Mouse (Mus musculus) CH12.LX (cell line): Measurements from ENCODE around the gene Adam22. TPM values are rescaled to one million over a fixed set of nuclear protein-coding genes. Genes with fewer than 3 reads are reported as not detected.

ENCODE experiments used
- DNase-seq: peaks from one replicate; pipeline ENCODE4 v3.0.0-alpha.2; 2013; ENCODE audit errors: extremely low read depth
- H3K27ac ChIP-seq: 2 replicates; pipeline ENCODE4 v1.5.1; 2012; ENCODE audit warnings: low read depth, mild to moderate bottlenecking, control low read depth, moderate library complexity; ENCODE audit not compliant: insufficient read depth
- H3K27me3 ChIP-seq: replicated peaks from 2 replicates; pipeline ENCODE3; 2012; ENCODE audit warnings: inconsistent platforms
- H3K36me3 ChIP-seq, 2 experiments: replicated peaks in 1 of 2; 2 replicates each; pipeline versions ENCODE3 to v1.6.1; 2012; ENCODE audit warnings: inconsistent platforms in 1 of 2, low read length in 1 of 2, mild to moderate bottlenecking in 1 of 2, mixed read lengths in 1 of 2, moderate library complexity in 1 of 2; ENCODE audit not compliant: control insufficient read depth in 1 of 2, insufficient read depth in 1 of 2
- H3K4me1 ChIP-seq, 2 experiments: 2 replicates each; pipeline ENCODE4 v1.6.1; 2012; ENCODE audit warnings: inconsistent platforms in 1 of 2, moderate library complexity in 1 of 2; ENCODE audit not compliant: insufficient read depth in 2 of 2, control insufficient read depth in 1 of 2
- H3K4me2 ChIP-seq: 2 replicates; pipeline ENCODE4 v1.6.1; 2012; ENCODE audit warnings: low read depth, mild to moderate bottlenecking, control low read depth; ENCODE audit not compliant: poor library complexity, insufficient read depth, severe bottlenecking
- H3K4me3 ChIP-seq, 3 experiments: fragments of 150-350 bp in 1 of 3; sonication (generic) in 1 of 3; replicated peaks in 1 of 3; 2 replicates each; pipeline versions ENCODE3 to v1.5.1; 2011 to 2012; ENCODE audit warnings: low read depth in 2 of 3, low read length in 2 of 3, mild to moderate bottlenecking in 2 of 3, moderate library complexity in 2 of 3, control low read depth in 1 of 3, improper control_type of control experiment in 1 of 3, inconsistent platforms in 1 of 3, mixed read lengths in 1 of 3; ENCODE audit not compliant: poor library complexity in 1 of 3
- H3K79me2 ChIP-seq: replicated peaks from 2 replicates; pipeline ENCODE4 v1.6.1; 2012; ENCODE audit warnings: mild to moderate bottlenecking, moderate library complexity; ENCODE audit not compliant: control insufficient read depth, poor library complexity, insufficient read depth, severe bottlenecking; ENCODE audit errors: extremely low read depth
- H3K9ac ChIP-seq: 2 replicates; pipeline ENCODE4 v1.6.1; 2012; ENCODE audit warnings: low read depth, mild to moderate bottlenecking, control low read depth, moderate library complexity; ENCODE audit not compliant: insufficient read depth
- H3K9me3 ChIP-seq: replicated peaks from 2 replicates; pipeline ENCODE3; 2012; ENCODE audit warnings: low read length, inconsistent platforms, mixed read lengths
- CTCF ChIP-seq, 2 experiments: IDR thresholded peaks in 1 of 2; conservative IDR thresholded peaks in 1 of 2; 2 replicates each; pipeline ENCODE4 v1.5.1; 2011 to 2012; ENCODE audit warnings: low read depth in 2 of 2, low read length in 2 of 2, improper control_type of control experiment in 1 of 2, inconsistent platforms in 1 of 2, mild to moderate bottlenecking in 1 of 2, moderate library complexity in 1 of 2
- E2F4 ChIP-seq: IDR thresholded peaks from 2 replicates; pipeline ENCODE4 v1.6.1; 2011; ENCODE audit warnings: low read depth, low read length, improper control_type of control experiment; ENCODE audit not compliant: insufficient replicate concordance
- EP300 ChIP-seq: IDR thresholded peaks from 2 replicates; pipeline ENCODE4 v1.6.1; 2011; ENCODE audit warnings: low read length, improper control_type of control experiment
- ETS1 ChIP-seq: conservative IDR thresholded peaks from 2 replicates; pipeline ENCODE4 v1.6.1; 2012; ENCODE audit warnings: low read depth, mild to moderate bottlenecking, inconsistent platforms, low read length, improper control_type of control experiment, moderate library complexity
- GABPA ChIP-seq: IDR thresholded peaks from 2 replicates; pipeline ENCODE4 v1.6.1; 2012; ENCODE audit warnings: low read depth, low read length, improper control_type of control experiment, inconsistent platforms; ENCODE audit not compliant: insufficient replicate concordance
- JUN ChIP-seq: IDR thresholded peaks from 2 replicates; pipeline ENCODE4 v1.6.1; 2011; ENCODE audit warnings: low read depth, mild to moderate bottlenecking, low read length, improper control_type of control experiment, moderate library complexity; ENCODE audit not compliant: insufficient read depth
- JUND ChIP-seq: conservative IDR thresholded peaks from 2 replicates; pipeline ENCODE4 v1.6.1; 2011; ENCODE audit warnings: low read depth, low read length, improper control_type of control experiment
- MAFK ChIP-seq: IDR thresholded peaks from 2 replicates; pipeline ENCODE4 v1.6.1; 2011; ENCODE audit warnings: low read length, improper control_type of control experiment; ENCODE audit not compliant: insufficient replicate concordance
- MAX ChIP-seq: IDR thresholded peaks from 2 replicates; pipeline ENCODE4 v1.6.1; 2011; ENCODE audit warnings: low read length, improper control_type of control experiment
- MEF2A ChIP-seq: IDR thresholded peaks from 2 replicates; pipeline ENCODE4 v1.6.1; 2014; ENCODE audit warnings: low read depth, mild to moderate bottlenecking, inconsistent platforms, low read length, improper control_type of control experiment, borderline replicate concordance
- MXI1 ChIP-seq: IDR thresholded peaks from 2 replicates; pipeline ENCODE4 v1.6.1; 2011; ENCODE audit warnings: mild to moderate bottlenecking, low read depth, low read length, improper control_type of control experiment
- NELFE ChIP-seq: IDR thresholded peaks from 2 replicates; pipeline ENCODE4 v1.6.1; 2011; ENCODE audit warnings: low read depth, low read length, improper control_type of control experiment
- PAX5 ChIP-seq: IDR thresholded peaks from 2 replicates; pipeline ENCODE4 v1.6.1; 2012; ENCODE audit warnings: low read length, inconsistent platforms, mixed read lengths
- POLR2A ChIP-seq: IDR thresholded peaks from 2 replicates; pipeline ENCODE4 v1.6.1; 2011; ENCODE audit warnings: low read depth, mild to moderate bottlenecking, improper control_type of control experiment, low read length
- RAD21 ChIP-seq: IDR thresholded peaks from 2 replicates; pipeline ENCODE4 v1.6.1; 2011; ENCODE audit warnings: low read depth, mild to moderate bottlenecking, low read length, improper control_type of control experiment, moderate library complexity
- RCOR1 ChIP-seq: conservative IDR thresholded peaks from 2 replicates; pipeline ENCODE4 v1.6.1; 2012; ENCODE audit warnings: low read depth, mild to moderate bottlenecking, inconsistent platforms, low read length, improper control_type of control experiment
- SIN3A ChIP-seq: IDR thresholded peaks from 2 replicates; pipeline ENCODE4 v1.6.1; 2012; ENCODE audit warnings: low read length, improper control_type of control experiment, inconsistent platforms
- USF1 ChIP-seq: IDR thresholded peaks from 2 replicates; pipeline ENCODE4 v1.6.1; 2014; ENCODE audit warnings: low read depth, mild to moderate bottlenecking, inconsistent platforms, low read length, improper control_type of control experiment
- USF2 ChIP-seq: conservative IDR thresholded peaks from 2 replicates; pipeline ENCODE4 v1.6.1; 2011; ENCODE audit warnings: low read depth, low read length, improper control_type of control experiment
- ZC3H11A ChIP-seq: IDR thresholded peaks from 2 replicates; pipeline ENCODE4 v1.6.1; 2012; ENCODE audit warnings: low read depth, mild to moderate bottlenecking, inconsistent platforms, low read length, improper control_type of control experiment
- ZKSCAN1 ChIP-seq: IDR thresholded peaks from 2 replicates; pipeline ENCODE4 v1.6.1; 2012; ENCODE audit warnings: low read depth, inconsistent platforms, low read length, improper control_type of control experiment, borderline replicate concordance
- ZMIZ1 ChIP-seq: IDR thresholded peaks from 2 replicates; pipeline ENCODE4 v1.6.1; 2012; ENCODE audit warnings: low read depth, mild to moderate bottlenecking, inconsistent platforms, low read length, improper control_type of control experiment
- dilution Hi-C: fragments of 300-500 bp; cut with MboI; formaldehyde crosslinking; loops from 2 replicates; pipeline ENCODE4 v1.14.3; 2020; ENCODE audit warnings: low sequenced_read_pairs; ENCODE audit not compliant: extremely low pct_unique_long_range_greater_than_20kb, extremely low pct_ligation_motif_present
- in situ Hi-C: fragments of 300-500 bp; cut with MboI; formaldehyde crosslinking; loops from 3 replicates; pipeline ENCODE4 v1.14.3; 2019; ENCODE audit warnings: low sequenced_read_pairs, low pct_ligation_motif_present, low pct_unique_long_range_greater_than_20kb, mixed read lengths
- polyA plus RNA-seq: library from polyadenylated mRNA; unstranded; fragments of >175 nt; gene quantifications from 2 replicates; pipeline ENCODE4 v1.2.1, GENCODE M21; 2012; ENCODE audit warnings: low read depth; ENCODE audit not compliant: insufficient read length
- total RNA-seq, 2 experiments: library from RNA; depleted of rRNA; stranded (reverse); fragments of 300-350 nt in 1 of 2; fragments of >200 nt in 1 of 2; gene quantifications; 2 replicates each; pipeline ENCODE4 v1.2.3; 2012 to 2014

The Adam22 gene
- total and polyA plus RNA-seq, 3 experiments, result 0.07 to 0.55 (median 0.14) TPM

DNA sequence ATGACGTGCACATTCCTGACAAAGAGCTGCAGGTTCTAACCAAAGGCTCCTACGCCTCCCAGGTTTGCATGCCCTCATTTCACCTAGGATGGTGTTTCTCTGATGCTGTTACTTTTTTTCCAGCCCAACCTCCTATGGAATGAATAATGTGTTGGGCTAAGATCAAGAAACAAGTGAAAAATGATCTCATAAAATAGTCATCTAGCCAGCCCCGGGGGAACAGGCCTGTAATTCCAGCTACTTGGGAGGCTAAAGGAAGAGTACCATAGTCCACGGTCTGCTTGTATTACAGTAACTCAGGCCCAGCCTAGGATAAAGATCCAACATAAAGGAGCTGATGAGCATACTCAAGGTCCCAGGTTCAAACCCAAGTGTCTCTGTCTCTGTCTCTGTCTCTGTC lies 57.1 kb downstream of the Adam22 start:
- DNase-seq, result no peak
- no peak overlapping the region for H3K4me2 ChIP-seq
- H3K9me3 ChIP-seq, result no peaks in the 10 kb centered on the region
- H3K27ac ChIP-seq, result no peak overlapping the region
- TF ChIP-seq SIN3A (no peak), POLR2A (no peak), GABPA (no peak), MAX (no peak), MEF2A (no peak), EP300 (no peak), JUN (no peak), NELFE (no peak), PAX5 (no peak), CTCF (conservative IDR thresholded peaks at IDR 0.05 in 1 of 2, IDR thresholded peaks at IDR 0.05 in 1 of 2; ENCODE audit: low read depth in 2 of 2, low read length in 2 of 2) (no peak), MXI1 (no peak), JUND (no peak), E2F4 (no peak), ZC3H11A (no peak), MAFK (no peak), ETS1 (no peak), USF2 (no peak)
- no peaks in the 10 kb centered on the region for H3K36me3 ChIP-seq
- no peak overlapping the region for H3K9ac ChIP-seq
- no peak overlapping the region for H3K4me3 ChIP-seq
- no peaks in the 10 kb centered on the region for H3K79me2 ChIP-seq
- H3K27me3 ChIP-seq, result no peaks in the 10 kb centered on the region
- in situ Hi-C loops, result no loop called here
- H3K4me1 ChIP-seq, result no peaks in the 10 kb centered on the region
- dilution Hi-C loops, result no loop called here

- in situ Hi-C loops, result no loop called here
- dilution Hi-C loops, result no loop called here
Observed at GRCm38 (mm10) chr5:8297719-8298419, 70.1 kb downstream of the Adam22 start.

More at GRCm38 (mm10) chr5:8297719-8298419, 70.1 kb downstream of the Adam22 start:
- H3K79me2 ChIP-seq, result no peaks in the 10 kb centered on the region
- H3K9me3 ChIP-seq, result peaks cover 3% of the 10 kb centered on the region
- H3K36me3 ChIP-seq, result no peaks in the 10 kb centered on the region
- TF ChIP-seq ZKSCAN1 (no peak), RCOR1 (no peak), ETS1 (no peak), ZMIZ1 (no peak), MAFK (no peak), ZC3H11A (no peak), JUN (no peak), USF1 (no peak), RAD21 (no peak)
- no peak overlapping the region for H3K4me3 ChIP-seq
- no peak overlapping the region for H3K9ac ChIP-seq
- DNase-seq, result no peak
- H3K27ac ChIP-seq, result no peak overlapping the region
- H3K4me2 ChIP-seq, result no peak overlapping the region
- H3K4me1 ChIP-seq, result peaks cover 0 to 3% of the 10 kb centered on the region in 2 experiments; a peak in 1 of 4 replicates
- H3K27me3 ChIP-seq, result no peaks in the 10 kb centered on the region
